Mouse (Mus musculus) myocyte (in vitro differentiated cells): ENCODE measurements around the gene Slc35d1.

Source experiments
- MAX ChIP-seq: IDR thresholded peaks from one replicate; pipeline ENCODE4 v1.6.1; 2011; ENCODE audit warnings: low read depth, mild to moderate bottlenecking, control low read depth
- POLR2A ChIP-seq: IDR thresholded peaks from one replicate; pipeline ENCODE4 v1.6.1; 2011; ENCODE audit warnings: low read depth, mild to moderate bottlenecking, control low read depth, moderate library complexity; ENCODE audit not compliant: insufficient read length

DNA sequence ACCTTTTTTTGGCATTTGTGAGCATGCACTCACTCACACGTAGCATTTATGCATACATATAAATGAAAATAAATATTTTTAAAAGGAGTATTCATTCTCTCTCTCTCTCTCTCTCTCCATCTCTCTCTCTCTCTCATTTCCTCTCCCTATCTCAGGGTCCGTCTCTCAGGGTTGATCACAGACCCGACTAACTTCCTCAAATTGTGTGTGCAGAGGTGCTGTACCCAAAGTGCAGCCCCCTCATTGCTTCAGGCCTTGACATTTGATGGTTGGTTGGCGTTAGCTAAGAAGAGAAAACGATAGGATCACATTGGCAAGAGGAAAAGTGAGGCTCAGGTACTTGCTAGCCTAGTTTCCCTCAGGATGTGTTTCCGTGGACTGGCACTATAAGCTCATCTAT lies 6.8 kb upstream of the Slc35d1 start:
- TF ChIP-seq POLR2A (no peak), MAX (no peak)
